Mouse (Mus musculus): ENCODE data around the gene Gm10401. TPM values are rescaled to one million over a fixed set of nuclear protein-coding genes. Genes with fewer than 3 reads are reported as not detected.

Gene Gm10401
- total RNA-seq, 2 experiments from 2014 or later = not detected

DNA sequence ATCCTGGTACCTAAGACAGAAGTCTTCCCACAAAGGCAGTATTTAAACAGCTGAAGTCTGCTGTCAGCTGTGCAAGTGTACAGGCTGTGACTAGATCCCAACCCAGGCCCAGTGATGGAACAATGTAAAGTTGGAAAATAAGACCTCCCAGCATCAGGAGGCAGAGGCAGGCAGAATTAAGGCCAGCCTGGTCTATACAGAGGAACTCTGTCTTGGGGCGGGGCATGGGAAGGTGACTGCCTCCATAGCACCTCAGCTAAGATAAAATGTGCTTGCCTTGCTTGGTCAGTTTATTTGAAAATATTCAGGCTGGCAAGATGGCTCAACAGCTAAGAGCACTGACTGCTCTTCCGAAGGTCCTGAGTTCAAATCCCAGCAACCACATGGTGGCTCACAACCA is 27.6 kb downstream of the Gm10401 start:
- DNase-seq (ENCODE audit: low spot score) = no peak

DNA sequence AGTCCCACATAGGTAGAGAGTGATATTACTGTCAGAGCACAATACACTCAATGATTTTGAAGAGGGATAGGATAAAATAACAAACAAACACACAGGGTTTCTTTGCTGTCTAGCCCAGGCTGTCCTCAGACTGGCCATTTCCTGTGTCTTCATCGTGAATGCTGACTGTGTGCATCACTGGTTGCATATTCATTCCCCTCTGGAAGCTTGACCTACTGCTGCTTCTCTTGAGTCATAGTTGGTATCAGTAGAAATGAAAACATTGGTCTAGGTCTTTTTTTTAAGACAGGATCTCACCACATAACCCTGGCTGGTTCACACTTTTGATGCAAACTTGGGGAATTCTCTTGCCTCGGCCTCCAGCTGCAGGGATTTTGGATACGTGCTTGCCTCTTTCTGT is 28.5 kb downstream of the Gm10401 start:
- DNase-seq (ENCODE audit: low spot score) = no peak

DNA sequence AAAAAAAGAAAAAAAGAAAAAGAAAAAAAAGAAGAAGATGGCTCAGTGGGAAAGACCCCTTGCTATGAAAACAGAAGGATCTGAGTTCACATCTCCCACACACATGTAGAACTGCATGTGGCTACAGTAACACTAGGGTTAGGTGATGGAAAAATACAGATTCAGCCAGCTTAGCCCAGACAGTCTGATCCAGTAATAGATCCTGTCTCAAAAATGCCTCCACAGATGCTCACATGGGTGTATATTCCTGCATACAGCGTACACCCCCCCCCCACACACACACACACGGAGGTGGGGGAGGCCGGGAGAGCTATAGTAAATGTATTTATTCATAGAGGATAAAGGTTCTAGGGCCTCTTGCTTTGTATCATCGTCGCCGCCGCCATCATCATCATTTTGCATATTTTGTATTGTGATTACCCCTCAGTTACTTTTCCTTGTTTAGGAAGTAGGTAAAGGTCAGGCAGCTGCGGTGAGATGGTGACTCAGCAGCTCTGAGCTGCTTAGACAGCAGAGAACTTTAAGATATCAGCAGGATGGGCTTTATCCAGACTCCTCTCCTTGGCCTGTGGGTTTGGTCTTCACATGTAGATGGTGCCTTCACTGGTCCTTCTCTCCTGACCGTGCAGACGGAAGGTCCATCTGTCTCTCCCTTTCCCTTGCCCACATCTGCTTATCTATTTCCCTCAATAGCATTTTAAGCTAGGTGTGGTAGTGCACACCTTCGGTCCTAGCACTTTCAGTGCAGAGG is 29.2 kb downstream of the Gm10401 start:
- DNase-seq (ENCODE audit: low spot score) = no peak

DNA sequence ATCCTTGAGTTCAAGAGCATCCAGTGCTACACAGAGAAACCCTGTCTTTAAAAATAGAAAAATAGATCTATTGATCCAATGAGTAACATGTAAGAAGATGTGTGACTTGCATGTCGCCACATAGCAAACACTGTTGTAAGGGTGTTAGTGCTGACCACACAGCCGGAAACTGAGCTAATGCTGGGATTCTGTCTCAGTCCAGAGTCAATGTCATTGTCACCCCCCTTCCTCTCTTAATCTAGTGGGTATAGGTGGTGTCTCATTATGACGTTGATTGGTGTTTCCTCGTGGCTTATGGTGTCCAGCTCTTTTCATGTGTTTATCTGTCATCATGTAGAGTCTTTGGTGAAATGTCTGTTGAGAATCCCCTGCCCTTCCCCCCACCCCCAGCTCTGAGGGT is 31.9 kb downstream of the Gm10401 start:
- no peak for DNase-seq (ENCODE audit: low spot score)

DNA sequence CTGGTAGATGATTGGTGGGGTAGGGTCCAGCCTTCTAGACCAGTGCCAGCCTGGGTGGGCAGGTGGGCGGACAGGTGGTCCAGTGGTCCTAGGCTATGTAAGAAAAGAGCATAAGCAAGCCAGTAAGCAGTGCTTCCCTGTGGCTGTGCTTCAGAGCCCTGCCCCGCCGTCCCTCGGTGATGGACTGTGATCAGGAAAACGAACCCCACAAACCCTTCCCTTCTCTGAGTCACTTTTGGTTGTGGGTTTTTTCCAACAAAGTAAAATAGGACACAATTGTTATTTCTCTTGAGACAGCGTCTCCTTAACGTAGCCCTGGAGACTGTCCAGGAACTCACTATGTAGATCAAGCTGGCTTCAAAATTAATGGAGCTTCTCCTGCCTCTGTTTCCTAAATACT is 34.7 kb downstream of the Gm10401 start:
- DNase-seq (ENCODE audit: low spot score) = no peak

DNA sequence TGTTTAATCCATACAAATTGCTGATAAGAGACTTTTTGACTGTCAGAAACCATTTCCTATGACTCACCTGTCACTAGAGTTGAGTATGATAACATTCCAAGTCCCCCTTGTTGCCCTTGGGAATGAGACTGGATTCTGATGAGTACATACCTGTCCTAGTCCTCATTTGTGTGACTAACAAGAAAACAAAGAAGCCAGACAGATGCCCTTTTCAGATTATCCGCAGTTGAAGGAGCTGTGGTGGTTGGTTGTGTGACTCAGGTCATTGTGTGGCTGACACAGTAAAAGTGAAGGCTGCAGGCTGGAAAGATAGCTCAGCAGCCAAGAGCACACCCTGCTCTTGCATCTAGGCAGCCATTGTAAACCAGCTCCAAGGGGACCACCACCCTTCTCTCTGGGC is 35.5 kb downstream of the Gm10401 start:
- no peak for DNase-seq (ENCODE audit: low spot score)

DNA sequence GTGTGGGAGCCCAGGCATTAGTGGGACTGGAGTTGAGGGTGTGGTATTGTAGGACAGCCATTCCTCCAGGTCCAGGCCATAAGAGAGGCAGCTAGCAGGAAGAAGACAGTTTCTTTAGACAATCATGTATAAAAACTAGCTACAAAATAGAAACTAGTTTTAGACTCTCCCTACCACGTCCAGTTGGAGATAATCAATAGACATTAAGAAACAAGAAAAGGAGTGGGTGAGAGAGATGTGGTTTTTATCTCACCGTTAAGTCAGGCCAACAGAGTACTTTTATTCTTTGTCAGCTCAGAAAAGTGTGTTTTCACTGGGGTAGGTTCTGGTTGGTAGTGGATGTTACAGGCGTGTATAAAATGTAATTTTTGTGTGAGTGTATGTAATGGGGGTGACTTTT is 37.1 kb downstream of the Gm10401 start:
- DNase-seq (ENCODE audit: low spot score) = no peak

DNA sequence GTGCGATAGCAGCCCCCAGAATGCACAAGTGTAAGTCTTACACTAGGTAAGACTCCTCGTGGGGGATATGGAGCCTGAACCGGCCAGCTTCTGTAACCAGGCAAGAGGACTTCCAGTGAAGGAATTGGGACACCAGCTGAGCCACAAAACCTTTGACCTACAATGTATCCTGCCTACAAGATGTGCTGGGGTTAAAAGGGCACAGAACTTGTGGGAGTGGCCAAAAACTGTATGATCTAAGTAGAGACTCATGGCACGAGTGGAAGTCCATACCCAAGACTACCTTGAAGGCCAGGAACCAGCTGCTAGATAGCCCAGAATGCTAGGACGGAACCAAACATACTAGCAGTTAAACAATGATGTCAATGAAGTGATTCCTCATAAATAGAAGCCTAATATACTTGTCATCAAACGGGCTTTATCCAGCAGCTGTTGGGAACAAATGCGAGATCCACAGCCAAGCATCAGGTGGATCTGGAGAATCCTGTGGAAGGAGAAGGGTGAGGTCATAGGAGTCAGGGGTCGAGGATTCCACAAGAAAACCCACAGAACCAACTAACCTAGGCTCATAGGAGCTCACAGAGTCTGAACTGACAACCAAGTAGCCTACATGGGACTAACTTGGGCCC is 37.9 kb downstream of the Gm10401 start:
- no peak for DNase-seq (ENCODE audit: low spot score)

DNA sequence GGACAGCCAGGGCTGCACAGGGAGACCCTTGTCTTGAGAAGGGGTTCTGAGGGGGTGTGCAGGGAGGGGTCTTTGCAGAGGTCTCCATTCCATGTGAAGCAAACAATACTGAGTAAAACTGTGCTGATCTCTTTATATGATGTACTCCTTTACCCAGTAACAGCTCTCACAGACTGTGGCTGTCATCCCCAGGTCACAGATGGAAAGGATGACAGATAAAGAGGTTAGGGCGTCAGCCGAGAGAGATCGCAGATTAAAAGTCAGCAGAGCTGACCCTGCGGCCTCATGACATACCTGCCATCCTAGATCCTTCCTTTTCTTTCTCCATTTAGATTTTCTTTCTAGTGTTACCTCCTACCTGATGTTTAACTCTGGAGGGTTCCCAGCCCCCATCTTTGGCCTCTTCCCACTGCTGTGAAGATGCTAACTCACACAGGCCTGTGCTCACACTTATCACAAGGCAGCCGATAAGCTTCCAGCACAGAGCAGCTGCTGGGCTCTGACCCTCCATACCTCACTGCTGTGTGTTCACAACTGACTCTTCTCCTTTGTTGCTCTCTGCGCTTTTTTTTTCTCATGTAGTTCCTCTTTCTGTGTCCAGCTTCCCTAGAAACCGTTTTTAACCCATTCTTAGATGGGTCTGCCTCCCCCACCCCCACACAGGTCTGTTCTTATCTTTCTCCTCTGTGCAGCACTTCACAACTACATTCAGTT is 39.4 kb downstream of the Gm10401 start:
- no peak for DNase-seq (ENCODE audit: low spot score)

DNA sequence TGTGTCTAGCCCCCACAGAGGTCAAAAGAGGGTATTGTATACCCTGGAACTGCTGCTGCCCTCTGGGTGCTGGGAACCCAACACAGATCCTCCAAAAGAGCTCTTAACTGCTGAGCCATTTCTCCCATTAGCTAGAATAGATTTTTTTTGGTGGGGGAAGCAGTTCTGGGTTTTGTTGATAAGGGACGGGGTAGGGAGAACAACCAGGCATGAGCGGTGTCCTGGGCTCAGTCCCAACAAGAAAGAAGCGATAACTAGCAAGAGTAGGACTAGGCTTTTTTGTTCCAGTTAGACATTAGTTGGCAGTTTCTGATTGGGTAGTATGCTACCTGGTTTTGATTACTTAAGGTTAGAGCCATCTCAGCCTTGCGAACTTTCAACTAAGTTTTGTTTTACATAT is 40.9 kb downstream of the Gm10401 start:
- no peak for DNase-seq (ENCODE audit: low spot score)

DNA sequence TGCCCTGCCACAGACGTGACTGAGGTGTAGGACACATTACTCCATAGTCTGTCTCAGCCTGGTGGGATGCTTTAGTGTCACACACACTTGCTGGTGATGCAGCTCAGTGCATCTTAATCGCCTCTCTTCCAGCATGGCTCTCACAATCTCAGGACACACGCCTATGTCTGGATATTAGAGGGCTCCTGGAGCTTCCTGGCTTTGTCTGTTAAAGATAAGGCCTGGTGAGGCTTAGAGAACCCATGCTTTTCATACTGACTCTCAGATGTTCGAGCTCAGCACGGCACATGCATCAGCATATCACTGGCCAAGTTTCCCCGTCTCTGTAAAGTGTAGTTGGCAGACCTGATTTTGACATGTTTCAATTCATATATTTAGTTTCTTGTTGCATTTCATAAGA is 42.7 kb downstream of the Gm10401 start:
- DNase-seq (ENCODE audit: low spot score) = no peak

DNA sequence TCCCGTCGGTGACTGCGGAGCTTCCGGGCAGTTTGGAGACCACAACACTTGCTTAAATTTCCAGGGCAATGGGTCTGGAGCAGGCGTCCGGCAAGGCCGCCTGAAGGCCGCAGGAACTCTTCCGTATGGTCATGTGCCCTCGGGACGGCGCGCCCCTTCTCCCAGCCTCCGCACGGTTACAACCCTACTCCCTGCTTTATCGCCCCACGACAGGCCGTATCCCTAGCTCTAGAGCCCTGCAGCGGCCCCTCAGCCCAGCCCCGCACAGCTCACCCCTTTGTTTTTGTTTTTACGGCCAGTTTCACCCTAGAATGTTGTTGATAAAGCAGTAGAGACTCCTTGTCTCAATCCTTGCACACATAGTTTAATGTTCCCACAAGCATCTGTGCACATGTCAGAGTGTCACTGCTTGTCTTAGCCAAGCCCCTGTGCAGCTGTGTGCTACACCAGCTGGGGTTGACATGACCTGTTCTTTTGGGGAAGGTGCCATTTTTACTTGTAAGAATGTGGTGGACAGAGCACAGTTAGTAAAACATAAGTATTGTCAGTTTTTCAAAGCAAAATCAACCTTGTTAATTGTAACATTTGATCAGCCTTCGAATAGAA is 44.2 kb downstream of the Gm10401 start:
- no peak for DNase-seq (ENCODE audit: low spot score)

DNA sequence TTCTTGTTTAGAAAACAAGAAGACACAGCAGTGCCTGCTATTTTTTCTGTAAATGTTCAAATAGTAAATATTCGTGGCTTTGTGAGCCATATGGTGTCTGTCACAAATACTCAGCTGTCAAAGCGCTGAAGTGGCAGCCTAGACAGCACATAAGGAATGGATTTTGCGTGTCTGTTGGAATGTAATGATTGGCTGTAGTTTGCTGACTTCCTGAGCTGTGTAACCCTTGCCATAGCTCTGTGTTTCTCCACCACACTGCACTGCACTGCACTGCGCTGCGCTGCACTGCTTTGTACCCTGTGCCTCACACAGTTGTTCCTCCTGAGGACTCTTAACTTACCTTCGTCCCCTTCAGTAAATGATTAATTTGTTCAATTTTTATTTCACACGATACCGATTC is 45.5 kb downstream of the Gm10401 start:
- DNase-seq (ENCODE audit: low spot score) = no peak

DNA sequence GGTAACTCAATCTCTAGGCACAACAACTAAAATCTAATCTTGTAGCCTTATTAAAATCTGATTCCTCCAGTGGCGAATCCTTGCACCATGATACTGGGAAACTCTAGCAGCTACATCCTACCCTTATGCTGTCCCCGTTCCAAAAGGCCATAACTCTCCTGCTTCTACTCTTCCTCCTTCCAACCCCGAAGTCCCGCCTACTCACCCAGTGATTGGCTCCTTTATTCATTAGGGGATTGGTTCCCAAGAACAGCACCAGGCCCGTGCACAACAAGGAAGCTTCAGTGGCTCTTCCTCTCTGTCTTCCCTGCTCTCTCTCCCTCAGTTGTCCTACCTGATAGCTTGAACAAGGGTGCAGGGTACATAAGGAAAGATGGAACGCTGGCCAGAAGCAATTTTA is 47.3 kb downstream of the Gm10401 start:
- no peak for DNase-seq (ENCODE audit: low spot score)

DNA sequence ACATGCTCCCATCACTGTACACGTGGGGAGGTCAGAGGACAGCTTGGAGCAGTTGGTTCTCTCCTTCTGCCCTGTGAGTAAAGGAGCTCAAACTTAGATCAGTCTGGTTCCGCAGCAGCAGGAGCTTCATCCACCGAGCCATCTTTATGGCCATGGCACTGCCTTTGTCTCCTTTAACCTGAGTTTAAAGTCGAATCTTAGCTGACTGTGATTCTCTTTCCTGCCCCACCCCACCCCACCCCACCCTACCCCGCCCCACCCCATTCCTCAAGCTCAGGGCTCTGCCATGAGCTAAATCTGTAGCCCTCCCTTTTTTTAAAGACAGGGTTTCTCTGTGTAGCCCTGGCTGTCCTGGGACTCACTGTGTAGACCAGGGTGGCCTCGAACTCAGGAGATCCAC is 48.4 kb downstream of the Gm10401 start:
- DNase-seq (ENCODE audit: low spot score) = no peak

Other genes with a start within 250 kb of the Gm10401 start
- gene 4930519G04Rik, start 244.6 kb downstream of the Gm10401 start, total RNA-seq (2021) = not detected
- not detected for gene Gm9936, start 239.6 kb downstream of the Gm10401 start, total RNA-seq (2021)
- 1 to 10 TPM in 1 of 2 experiments, under 1 TPM in 1; 0.43 to 1.3 TPM for gene Oasl2, start 201.4 kb downstream of the Gm10401 start, total RNA-seq (2021)
- gene Oasl1, start 175.1 kb downstream of the Gm10401 start, total RNA-seq (2021) = under 1 TPM in 1 of 2 experiments, not detected in 1; 0.31 TPM
- gene 2210016L21Rik, start 156.1 kb downstream of the Gm10401 start, total RNA-seq (2021) = 10 to 100 TPM; 17.1 to 24.1 TPM
- not detected for gene Hnf1a, start 127.2 kb downstream of the Gm10401 start, total RNA-seq (2021)
- 10 to 100 TPM; 17.7 to 20.4 TPM for gene Sppl3, start 87.2 kb downstream of the Gm10401 start, total RNA-seq (2021)
- gene Acads, start 21.1 kb upstream of the Gm10401 start, total RNA-seq (2021) = 10 to 100 TPM; 74.2 to 75.3 TPM
- gene Unc119b, start 36.7 kb upstream of the Gm10401 start, total RNA-seq (2021) = 10 to 100 TPM; 11.1 to 12.4 TPM
- gene Mlec, start 59.9 kb upstream of the Gm10401 start, total RNA-seq (2021) = 100 to 1,000 TPM; 149 to 158 TPM
- 1 to 10 TPM in 1 of 2 experiments, under 1 TPM in 1; 0.50 to 1.2 TPM for gene Cabp1, start 96.1 kb upstream of the Gm10401 start, total RNA-seq (2021)
- gene Pop5, start 137.5 kb upstream of the Gm10401 start, total RNA-seq (2021) = 10 to 100 TPM; 34.9 to 39.3 TPM
- gene Rnf10, start 174.6 kb upstream of the Gm10401 start, total RNA-seq (2021) = 100 to 1,000 TPM; 275 to 312 TPM
- 10 to 100 TPM; 81.3 to 91.7 TPM for gene Coq5, start 181.4 kb upstream of the Gm10401 start, total RNA-seq (2021)
- gene Dynll1, start 202.7 kb upstream of the Gm10401 start, total RNA-seq (2021) = 10 to 100 TPM; 44.1 to 75.5 TPM
- 10 to 100 TPM in 1 of 2 experiments, 1 to 10 TPM in 1; 9.6 to 13.2 TPM for gene Srsf9, start 228.9 kb upstream of the Gm10401 start, total RNA-seq (2021)
- 10 to 100 TPM; 23.6 to 24.7 TPM for gene Gatc, start 242.9 kb upstream of the Gm10401 start, total RNA-seq (2021)
- gene Triap1, start 242.9 kb upstream of the Gm10401 start, total RNA-seq (2021) = 10 to 100 TPM; 18.2 to 18.3 TPM